Mouse (Mus musculus) c-Kit-positive CD71-negative TER-119-negative erythroid progenitor cells, embryonic 14.5 days (primary cell): ENCODE results near the gene Sept12.

Source experiments
- DNase-seq: peaks from one replicate; pipeline ENCODE4 v3.0.0-alpha.2; 2013; ENCODE audit warnings: low read depth

Gene Sept12

DNA sequence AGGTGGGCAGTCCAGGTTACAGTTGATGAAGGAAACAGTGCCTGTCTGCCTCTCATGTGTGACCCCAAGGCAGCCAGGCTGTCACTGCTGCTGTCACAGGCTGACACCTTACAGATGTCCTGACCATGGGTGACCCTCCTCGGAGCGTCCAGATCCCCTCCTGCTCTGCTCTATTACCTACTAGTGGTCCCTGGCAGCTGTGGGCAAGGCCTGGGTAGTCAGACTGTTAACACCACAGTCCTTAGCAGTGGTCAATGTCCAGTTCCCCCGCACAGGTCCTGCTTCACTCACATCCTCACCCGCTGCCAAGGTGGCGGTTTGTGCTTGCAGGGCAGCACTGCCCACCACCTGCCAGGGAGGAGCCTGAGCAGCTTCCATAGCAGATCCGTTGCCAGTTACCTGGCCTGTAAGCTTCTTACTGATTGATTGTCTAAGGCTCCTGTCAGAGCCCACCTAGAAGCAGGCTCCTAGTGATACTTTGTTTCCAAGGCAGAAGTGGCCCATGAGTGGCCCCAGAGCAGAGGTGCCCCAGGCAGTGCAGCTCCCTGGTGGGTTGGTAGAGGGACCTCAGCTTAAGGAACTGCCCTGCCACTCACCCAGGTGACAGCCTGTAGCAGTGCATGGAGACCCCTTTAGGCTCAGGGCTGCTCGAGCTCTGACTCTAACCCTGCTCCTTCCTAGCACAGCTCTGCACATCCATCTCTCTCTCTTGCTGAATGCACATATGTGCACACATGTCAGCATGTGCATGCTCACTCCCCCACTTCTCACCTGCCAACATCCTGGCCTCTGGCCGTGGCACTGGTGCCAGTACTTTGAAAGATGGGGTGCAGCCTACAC, 60.1 kb downstream of the Sept12 start:
- DNase-seq, result no peak
